Mouse (Mus musculus): ENCODE data around the gene Gm10337.

Gm10337 gene

GRCm38 (mm10) chr15:102517631-102517975, 14.1 kb downstream of the Gm10337 start:
- no peak for DNase-seq (ENCODE audit: low read depth, low spot score)
- Histone ChIP-seq H3K27me3 (ENCODE audit: control insufficient read depth, insufficient read depth, low read length, poor library complexity, severe bottlenecking) (no peaks in the 10 kb centered on the region), H3K36me3 (ENCODE audit: control insufficient read depth, insufficient read depth, low read length, poor library complexity, severe bottlenecking) (no peaks in the 10 kb centered on the region)

DNA sequence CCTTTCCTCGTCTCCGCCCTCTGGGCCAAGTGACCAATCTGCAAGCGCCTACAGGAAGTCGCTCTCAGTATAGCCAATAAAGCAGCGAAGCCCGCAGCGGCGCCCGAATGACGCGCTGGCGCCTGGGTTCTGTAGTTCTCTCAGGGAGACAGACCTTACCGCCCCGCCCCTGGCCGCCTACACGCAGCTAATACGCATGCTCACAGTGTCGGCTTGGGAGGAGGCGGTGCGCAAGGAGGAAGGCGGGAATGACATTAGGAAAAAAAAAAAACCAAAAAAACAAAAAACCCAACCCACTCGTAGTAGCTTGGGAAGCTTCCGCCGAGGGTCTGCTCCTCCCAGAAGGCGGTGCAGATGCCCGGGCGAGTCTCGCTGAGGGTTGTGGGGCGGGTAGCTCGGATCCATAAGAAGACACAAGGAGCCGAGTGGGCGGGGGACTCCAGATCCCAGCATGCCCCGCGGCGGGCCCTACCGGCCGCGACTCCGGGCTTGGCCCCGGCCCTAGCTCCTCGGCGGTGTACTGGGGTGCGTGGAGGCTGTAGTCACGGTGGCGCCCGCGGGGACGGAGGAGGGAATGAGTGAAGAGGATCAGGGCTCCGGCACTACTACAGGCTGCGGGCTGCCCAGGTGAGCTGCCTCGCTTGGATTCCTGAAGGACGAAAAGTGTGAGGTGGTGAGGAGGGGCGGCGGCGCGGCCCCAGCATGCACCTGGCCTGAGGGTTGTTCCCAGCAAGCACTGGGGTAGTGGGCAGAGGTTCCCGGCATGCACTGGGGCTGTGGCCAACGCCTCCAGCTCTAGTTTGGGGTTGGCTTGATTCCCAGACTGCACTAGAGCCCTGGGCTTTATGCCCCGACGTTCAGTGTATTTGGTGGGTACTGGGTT, 14.7 kb downstream of the Gm10337 start, which contains the start of gene Tarbp2:
Gene Tarbp2 (plus strand): TSS at position 217 of the 883 bp plus-strand sequence.
- DNase-seq (ENCODE audit: low read depth, low spot score), result peak; percentile 99
- no peaks in the 10 kb centered on the region for H3K36me3 ChIP-seq (ENCODE audit: control insufficient read depth, insufficient read depth, low read length, poor library complexity, severe bottlenecking)
- H3K27me3 ChIP-seq (ENCODE audit: control insufficient read depth, insufficient read depth, low read length, poor library complexity, severe bottlenecking), result no peaks in the 10 kb centered on the region

- DNase-seq (ENCODE audit: low read depth, low spot score), result no peak
- Histone ChIP-seq H3K27me3 (ENCODE audit: control insufficient read depth, insufficient read depth, low read length, poor library complexity, severe bottlenecking) (no peaks in the 10 kb centered on the region), H3K36me3 (ENCODE audit: control insufficient read depth, insufficient read depth, low read length, poor library complexity, severe bottlenecking) (no peaks in the 10 kb centered on the region)
These were observed 15.3 kb downstream of the Gm10337 start for GRCm38 (mm10) chr15:102518859-102519201.

DNA sequence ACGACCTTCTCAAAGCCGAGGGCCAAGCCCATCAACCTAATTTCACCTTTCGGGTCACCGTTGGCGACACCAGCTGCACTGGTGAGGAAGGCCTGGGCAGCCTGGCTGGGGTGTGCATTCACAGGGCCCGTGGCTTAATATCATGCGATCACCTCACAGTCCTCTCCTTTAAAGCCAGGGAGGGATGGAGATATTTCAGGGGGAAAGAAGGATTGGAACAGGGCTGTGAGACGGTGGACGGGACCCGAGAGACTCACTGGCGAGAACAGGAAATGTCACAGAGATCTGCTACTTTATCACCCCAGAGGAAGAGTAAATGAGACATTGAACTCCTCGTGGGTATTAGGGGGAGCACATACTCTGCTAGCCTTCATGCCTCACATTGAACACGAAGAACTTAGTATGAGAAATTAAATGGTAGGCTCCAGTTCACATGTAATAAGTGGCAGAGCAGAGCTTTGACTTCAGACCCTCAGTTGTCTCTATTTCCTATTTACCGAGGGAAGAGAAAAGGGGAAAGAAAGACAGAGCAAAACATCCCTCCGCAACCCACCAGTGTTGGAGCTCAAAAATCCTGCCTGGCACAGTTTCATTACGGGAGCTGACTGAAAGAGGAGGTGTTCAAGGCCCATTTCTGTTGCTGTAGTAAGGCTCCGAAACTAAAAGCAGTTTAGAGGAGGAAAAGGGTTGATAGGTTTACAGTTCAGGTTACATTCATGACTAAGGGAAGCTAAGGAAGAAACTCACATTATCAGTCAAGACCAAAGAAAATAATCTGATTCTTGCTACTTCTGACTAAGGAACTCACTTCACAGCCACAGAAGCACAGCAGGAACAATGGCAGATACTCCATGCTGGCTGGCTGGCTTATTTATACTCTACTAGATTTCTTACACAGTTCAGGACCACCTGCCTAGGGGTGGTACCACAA, 16.0 kb downstream of the Gm10337 start:
- no peak for DNase-seq (ENCODE audit: low read depth, low spot score)
- H3K27me3 ChIP-seq (ENCODE audit: control insufficient read depth, insufficient read depth, low read length, poor library complexity, severe bottlenecking), result no peaks in the 10 kb centered on the region
- no peaks in the 10 kb centered on the region for H3K36me3 ChIP-seq (ENCODE audit: control insufficient read depth, insufficient read depth, low read length, poor library complexity, severe bottlenecking)

DNA sequence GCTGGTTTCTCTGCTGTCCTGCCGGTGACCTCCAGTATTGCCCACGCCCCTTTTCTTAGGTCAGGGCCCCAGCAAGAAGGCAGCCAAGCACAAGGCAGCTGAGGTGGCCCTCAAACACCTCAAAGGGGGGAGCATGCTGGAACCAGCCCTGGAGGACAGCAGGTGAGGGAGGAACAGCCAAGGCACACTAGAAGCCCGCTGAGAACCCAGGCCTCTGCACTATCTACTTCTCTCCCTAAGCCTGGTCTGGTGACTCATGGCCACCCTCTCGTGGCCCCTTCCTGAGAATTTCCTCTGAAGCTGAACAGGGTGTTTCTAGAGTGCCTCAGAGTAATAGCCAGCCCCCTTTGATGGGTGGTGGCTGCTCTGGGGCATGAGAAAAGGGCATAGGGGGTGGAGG, 16.9 kb downstream of the Gm10337 start:
- no peaks in the 10 kb centered on the region for H3K27me3 ChIP-seq (ENCODE audit: control insufficient read depth, insufficient read depth, low read length, poor library complexity, severe bottlenecking)
- H3K36me3 ChIP-seq (ENCODE audit: control insufficient read depth, insufficient read depth, low read length, poor library complexity, severe bottlenecking), result no peaks in the 10 kb centered on the region
- no peak for DNase-seq (ENCODE audit: low read depth, low spot score)

- no peaks in the 10 kb centered on the region for H3K36me3 ChIP-seq (ENCODE audit: control insufficient read depth, insufficient read depth, low read length, poor library complexity, severe bottlenecking)
- H3K27me3 ChIP-seq (ENCODE audit: control insufficient read depth, insufficient read depth, low read length, poor library complexity, severe bottlenecking), result no peaks in the 10 kb centered on the region
- no peak for DNase-seq (ENCODE audit: low read depth, low spot score)
These were observed 18.0 kb downstream of the Gm10337 start for GRCm38 (mm10) chr15:102521480-102521879.

DNA sequence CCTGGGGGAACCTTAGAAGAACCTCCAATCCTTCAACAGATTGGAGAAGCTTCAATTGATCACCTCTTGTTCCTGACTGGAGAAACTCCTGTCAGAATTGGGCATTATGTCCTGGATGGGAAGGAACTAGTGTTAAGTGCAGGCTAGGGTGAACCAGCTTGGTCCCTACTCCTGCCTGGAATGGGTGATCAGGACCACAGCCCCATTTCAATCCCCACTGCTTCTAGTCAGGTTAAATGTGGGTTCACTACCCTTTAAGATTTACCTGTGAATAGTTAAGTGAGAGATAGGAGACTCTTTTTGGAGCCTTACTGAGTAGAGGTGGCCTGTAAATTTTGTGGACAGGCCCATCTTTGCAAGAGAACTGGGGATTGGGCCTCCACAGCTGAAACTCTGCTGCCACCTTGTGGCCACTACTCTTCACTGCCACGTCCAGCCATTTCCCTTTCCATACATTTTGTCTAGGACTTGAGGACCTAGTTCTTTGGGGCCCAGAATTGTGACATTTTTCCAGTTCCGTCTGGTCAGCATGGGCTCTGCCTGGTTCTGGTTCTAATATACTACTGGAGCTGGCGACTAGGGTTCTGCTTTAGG, 21.5 kb downstream of the Gm10337 start, which contains the start of gene Npff:
Gene Npff (minus strand): TSS at position 51 of the 594 bp plus-strand sequence.
- peak; percentile 86 for DNase-seq (ENCODE audit: low read depth, low spot score)
- H3K36me3 ChIP-seq (ENCODE audit: control insufficient read depth, insufficient read depth, low read length, poor library complexity, severe bottlenecking), result peaks cover 11% of the 10 kb centered on the region; the same call in 1 of the 2 replicates
- no peaks in the 10 kb centered on the region for H3K27me3 ChIP-seq (ENCODE audit: control insufficient read depth, insufficient read depth, low read length, poor library complexity, severe bottlenecking)

GRCm38 (mm10) chr15:102526111-102527002, 22.8 kb downstream of the Gm10337 start:
- Histone ChIP-seq H3K27me3 (ENCODE audit: control insufficient read depth, insufficient read depth, low read length, poor library complexity, severe bottlenecking) (no peaks in the 10 kb centered on the region), H3K36me3 (ENCODE audit: control insufficient read depth, insufficient read depth, low read length, poor library complexity, severe bottlenecking) (peaks cover 13% of the 10 kb centered on the region)
- no peak for DNase-seq (ENCODE audit: low read depth, low spot score)

- DNase-seq (ENCODE audit: low read depth, low spot score), result peak; percentile 31
- Histone ChIP-seq H3K27me3 (ENCODE audit: control insufficient read depth, insufficient read depth, low read length, poor library complexity, severe bottlenecking) (no peaks in the 10 kb centered on the region), H3K36me3 (ENCODE audit: control insufficient read depth, insufficient read depth, low read length, poor library complexity, severe bottlenecking) (peaks cover 18% of the 10 kb centered on the region)
These were observed 24.4 kb downstream of the Gm10337 start for GRCm38 (mm10) chr15:102527936-102528335.

GRCm38 (mm10) chr15:102528396-102528795, 24.9 kb downstream of the Gm10337 start:
- no peak for DNase-seq (ENCODE audit: low read depth, low spot score)
- no peaks in the 10 kb centered on the region for H3K27me3 ChIP-seq (ENCODE audit: control insufficient read depth, insufficient read depth, low read length, poor library complexity, severe bottlenecking)
- peaks cover 18% of the 10 kb centered on the region for H3K36me3 ChIP-seq (ENCODE audit: control insufficient read depth, insufficient read depth, low read length, poor library complexity, severe bottlenecking)

GRCm38 (mm10) chr15:102530566-102530965, 27.0 kb downstream of the Gm10337 start:
- peaks cover 23% of the 10 kb centered on the region for H3K36me3 ChIP-seq (ENCODE audit: control insufficient read depth, insufficient read depth, low read length, poor library complexity, severe bottlenecking)
- no peak for DNase-seq (ENCODE audit: low read depth, low spot score)
- H3K27me3 ChIP-seq (ENCODE audit: control insufficient read depth, insufficient read depth, low read length, poor library complexity, severe bottlenecking), result no peaks in the 10 kb centered on the region

DNA sequence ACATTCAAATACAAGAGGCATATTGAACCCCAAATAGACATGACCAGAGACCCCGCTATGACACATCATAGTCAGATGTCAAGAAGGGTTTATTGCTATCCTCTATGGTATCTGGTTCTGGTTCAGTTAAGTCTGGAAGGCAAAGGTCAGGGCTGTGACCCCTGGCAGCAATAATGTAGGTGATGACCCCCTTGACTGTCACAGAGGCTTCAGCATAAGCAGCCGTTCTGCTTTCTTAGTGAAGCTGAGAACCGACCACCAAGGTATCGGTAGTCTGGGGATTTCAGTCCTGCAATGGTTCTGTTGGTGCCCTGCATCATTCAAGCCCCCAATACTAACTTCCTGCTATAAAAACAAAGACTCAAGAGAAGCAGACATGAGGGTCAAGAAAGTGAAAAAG, 28.1 kb downstream of the Gm10337 start:
- no peaks in the 10 kb centered on the region for H3K27me3 ChIP-seq (ENCODE audit: control insufficient read depth, insufficient read depth, low read length, poor library complexity, severe bottlenecking)
- peaks cover 27% of the 10 kb centered on the region for H3K36me3 ChIP-seq (ENCODE audit: control insufficient read depth, insufficient read depth, low read length, poor library complexity, severe bottlenecking)

GRCm38 (mm10) chr15:102532106-102532900, 28.8 kb downstream of the Gm10337 start:
- no peak for DNase-seq (ENCODE audit: low read depth, low spot score)
- Histone ChIP-seq H3K27me3 (ENCODE audit: control insufficient read depth, insufficient read depth, low read length, poor library complexity, severe bottlenecking) (no peaks in the 10 kb centered on the region), H3K36me3 (ENCODE audit: control insufficient read depth, insufficient read depth, low read length, poor library complexity, severe bottlenecking) (peaks cover 30% of the 10 kb centered on the region)

More for the DNA sequence above, 28.1 kb downstream of the Gm10337 start:
- no peak for DNase-seq (ENCODE audit: low read depth, low spot score)
